Mouse (Mus musculus) lung, postnatal 14 days (tissue): ENCODE results near the gene Sfxn2.
A peak's percentile ranks its signal among the peaks of the same experiment; 100 is the strongest.
"Not testable (repeated sequence)": the region's sequence is repeated elsewhere in the genome, so short reads cannot be mapped to it uniquely, and the experiment has no call there.

Experiments
- DNase-seq: peaks from one replicate; pipeline ENCODE4 v3.0.0; 2021

The Sfxn2 gene

GRCm38 (mm10) chr19:46547565-46547964 lies 25.6 kb upstream of the Sfxn2 start:
- DNase-seq: no peak

- DNase-seq: no peak
These were observed 25.1 kb upstream of the Sfxn2 start for GRCm38 (mm10) chr19:46548110-46548509.

DNA sequence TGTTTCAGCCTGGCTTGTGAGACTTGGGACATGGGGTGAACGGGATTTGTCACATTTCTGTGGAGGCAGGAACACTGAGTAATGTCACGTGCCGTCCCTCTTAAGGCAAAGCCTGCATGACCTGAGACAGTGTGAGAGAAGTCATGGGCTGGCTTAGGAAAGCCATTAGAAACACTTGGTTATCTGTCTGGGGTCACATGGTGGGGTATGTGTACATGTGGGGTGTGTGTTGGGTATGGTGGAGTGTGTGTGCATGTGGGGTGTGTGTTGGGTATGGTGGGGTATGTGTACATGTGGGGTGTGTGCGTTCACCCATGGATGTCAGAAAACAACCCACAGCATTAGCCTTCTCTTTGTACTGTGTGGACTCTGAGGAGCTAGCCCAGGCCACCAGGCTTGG lies 22.8 kb upstream of the Sfxn2 start:
- DNase-seq: no peak

- no peak for DNase-seq
These were observed 20.7 kb upstream of the Sfxn2 start for GRCm38 (mm10) chr19:46552496-46552895.

- peak; percentile 60 for DNase-seq
These were observed 19.6 kb upstream of the Sfxn2 start for GRCm38 (mm10) chr19:46553541-46553955.

DNA sequence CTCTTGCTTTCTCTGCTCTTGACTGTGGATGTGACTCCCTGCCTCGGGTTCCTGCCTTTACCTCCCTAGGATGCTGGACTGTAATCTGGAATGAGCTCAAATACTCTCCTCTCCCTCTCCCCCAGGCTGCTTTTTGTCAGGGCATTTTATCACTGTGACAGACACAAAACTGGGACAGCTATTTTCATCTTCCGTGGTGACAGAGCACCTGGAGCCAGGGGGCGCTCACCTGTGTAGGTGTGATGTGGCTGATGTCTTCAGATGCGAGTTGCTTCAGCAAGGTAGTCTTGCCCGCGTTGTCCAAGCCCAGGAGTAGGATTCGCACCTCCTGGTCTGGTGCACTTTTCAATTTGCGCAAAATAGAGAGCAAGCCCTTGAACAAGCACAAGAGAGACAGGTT lies 15.2 kb upstream of the Sfxn2 start:
- no peak for DNase-seq

DNA sequence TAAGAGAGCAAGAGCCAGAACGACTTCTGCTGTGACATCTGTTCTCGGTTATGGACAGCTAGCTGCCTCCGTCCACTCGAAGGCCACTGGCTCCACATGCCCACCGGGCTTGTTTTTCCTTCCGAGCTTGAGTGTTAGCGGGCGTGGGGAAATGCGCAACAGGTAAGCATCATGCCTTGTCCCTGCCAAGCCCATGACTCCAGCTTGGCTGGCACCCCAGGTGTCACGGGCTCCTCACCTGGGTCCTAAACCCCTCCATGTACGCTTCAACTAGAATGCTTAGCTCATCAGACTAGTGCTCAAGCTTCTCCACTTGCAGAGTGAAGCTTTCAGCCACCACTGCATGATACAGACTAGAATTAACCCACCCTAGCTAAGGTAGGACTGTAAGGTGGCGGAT lies 14.5 kb upstream of the Sfxn2 start:
- peak; percentile 12 for DNase-seq

DNA sequence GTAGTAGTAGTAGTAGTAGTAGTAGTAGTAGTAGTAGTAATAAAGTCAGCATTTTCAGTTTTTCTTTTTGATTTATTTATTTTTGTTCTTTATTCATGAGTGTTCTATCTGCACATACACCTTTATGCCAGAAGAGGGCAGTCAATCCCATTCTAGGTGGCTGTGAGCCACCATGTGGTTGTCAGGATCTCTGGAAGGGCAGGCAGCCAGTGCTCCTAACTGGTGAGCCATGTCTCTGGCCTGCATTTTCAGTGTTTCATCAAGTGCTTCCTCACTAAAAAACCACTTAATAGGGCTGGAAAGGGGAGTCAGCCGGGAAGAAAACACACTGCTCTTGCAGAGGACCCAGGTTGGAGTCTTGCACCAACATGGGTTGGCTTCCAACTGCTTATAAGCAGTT lies 11.0 kb upstream of the Sfxn2 start:
- DNase-seq: peak; percentile 72

GRCm38 (mm10) chr19:46562581-46563515 lies 10.3 kb upstream of the Sfxn2 start:
- no peak for DNase-seq

DNA sequence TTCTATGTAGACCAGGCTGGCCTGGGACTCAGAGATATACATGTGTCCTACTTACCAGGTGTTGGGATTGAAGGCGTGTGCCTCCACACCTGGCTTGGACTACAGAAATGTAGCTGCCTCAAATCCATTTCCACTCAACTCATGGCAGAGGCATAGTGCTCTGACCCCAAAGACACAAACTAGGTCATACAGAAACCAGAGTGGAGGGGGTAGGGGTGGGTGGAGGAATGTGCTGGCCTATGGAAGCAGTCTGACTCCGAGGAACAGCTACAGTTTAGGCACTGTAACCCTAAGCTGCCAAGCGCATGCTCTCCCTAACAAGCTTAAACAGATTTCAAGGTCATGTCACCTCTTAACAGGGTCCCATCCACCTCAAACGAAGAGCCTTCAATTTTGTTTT lies 9.6 kb upstream of the Sfxn2 start:
- no peak for DNase-seq

DNA sequence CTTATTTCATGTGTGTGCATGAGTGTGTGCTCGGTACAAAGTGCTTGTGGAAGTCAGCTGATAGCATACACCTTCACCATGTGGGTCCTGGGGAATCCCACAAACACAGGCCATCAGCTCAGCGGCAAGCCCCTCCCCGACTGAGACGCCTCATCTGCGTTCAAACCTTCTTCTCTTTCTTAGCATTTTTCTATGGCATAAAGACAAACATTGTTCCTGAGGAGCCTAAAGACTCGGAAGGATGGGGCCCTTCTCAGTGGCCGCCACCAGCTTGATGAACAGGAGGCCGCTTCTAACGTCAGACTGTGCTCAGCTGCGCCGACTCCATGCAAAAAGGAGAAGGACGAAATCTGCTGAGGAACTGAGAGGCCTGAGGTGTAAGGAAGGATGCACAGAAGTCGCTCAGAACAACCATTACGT lies 9.1 kb upstream of the Sfxn2 start:
- DNase-seq: no peak

GRCm38 (mm10) chr19:46571211-46571877 lies 1.8 kb upstream of the Sfxn2 start:
- not testable (repeated sequence) for DNase-seq

DNA sequence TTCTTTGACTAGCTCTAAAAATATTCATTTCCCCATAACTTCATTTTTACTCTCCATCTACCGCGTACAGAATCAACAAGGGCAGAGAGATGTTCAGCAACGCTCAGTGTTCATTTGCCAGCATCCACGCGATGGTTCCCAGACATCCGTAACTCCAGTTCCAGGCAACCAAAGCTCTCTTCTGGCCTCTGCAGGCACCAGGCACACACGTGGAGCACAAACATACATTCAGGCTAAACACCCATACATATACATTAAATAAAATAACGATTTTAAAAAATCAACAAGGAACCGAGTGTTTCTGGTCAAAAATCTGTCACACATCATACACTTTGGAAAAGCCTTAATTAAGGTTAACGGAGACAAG lies 1.3 kb upstream of the Sfxn2 start:
- no peak for DNase-seq

- no peak for DNase-seq
These were observed 617 bp upstream of the Sfxn2 start for GRCm38 (mm10) chr19:46572548-46572947.

DNA sequence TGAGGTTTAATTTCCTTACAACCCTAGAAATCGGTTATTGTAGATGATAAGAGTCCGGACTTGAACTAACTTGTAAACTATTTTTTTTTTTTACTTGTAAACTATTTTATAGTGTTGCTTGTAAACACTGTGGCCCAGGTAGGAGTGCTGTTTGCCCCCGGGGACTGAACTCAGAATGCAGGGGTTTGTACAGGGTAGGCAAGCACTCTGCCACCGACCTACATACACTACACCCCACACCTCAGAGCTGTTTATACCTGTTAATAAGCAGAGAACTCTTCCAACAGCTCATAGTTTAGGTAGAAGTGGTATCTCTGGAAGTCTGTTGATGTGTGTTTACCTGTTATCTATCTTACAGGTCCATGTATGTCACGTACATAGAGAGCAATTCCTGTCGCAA lies 825 bp downstream of the Sfxn2 start:
- no peak for DNase-seq

GRCm38 (mm10) chr19:46575196-46575595 lies 2.0 kb downstream of the Sfxn2 start:
- no peak for DNase-seq

DNA sequence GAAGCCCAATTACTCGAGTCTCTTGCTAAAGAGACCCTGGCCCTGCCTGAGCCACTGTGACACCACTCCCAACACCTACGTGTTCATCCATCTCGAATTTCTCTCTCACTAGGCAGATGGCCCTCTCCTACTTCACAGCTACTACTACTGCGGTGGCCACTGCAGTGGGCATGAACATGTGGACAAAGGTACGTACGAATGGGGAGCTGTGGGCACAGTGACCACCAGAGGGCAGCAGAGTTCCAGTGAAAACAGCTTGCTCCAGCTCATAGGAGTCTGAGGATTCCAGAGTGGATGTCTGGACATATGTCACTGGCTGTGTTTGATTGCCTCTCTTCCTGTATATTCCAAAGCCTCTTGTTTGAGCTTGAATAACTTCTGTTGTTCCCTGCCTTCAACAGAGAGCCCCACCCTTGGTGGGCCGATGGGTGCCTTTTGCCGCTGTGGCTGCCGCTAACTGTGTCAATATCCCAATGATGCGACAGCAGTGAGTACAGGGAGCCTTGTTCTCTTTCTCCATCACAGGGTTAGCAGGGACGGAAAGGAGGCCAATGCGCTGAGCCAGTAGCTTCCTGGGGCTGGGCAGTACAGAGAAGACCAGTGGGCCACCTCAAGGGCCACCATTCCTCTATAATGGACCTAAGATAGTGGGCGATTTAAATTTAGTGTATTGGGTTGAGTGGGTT lies 14.8 kb downstream of the Sfxn2 start:
- peak; percentile 93 for DNase-seq

- no peak for DNase-seq
These were observed 18.4 kb downstream of the Sfxn2 start for GRCm38 (mm10) chr19:46591575-46591974.

DNA sequence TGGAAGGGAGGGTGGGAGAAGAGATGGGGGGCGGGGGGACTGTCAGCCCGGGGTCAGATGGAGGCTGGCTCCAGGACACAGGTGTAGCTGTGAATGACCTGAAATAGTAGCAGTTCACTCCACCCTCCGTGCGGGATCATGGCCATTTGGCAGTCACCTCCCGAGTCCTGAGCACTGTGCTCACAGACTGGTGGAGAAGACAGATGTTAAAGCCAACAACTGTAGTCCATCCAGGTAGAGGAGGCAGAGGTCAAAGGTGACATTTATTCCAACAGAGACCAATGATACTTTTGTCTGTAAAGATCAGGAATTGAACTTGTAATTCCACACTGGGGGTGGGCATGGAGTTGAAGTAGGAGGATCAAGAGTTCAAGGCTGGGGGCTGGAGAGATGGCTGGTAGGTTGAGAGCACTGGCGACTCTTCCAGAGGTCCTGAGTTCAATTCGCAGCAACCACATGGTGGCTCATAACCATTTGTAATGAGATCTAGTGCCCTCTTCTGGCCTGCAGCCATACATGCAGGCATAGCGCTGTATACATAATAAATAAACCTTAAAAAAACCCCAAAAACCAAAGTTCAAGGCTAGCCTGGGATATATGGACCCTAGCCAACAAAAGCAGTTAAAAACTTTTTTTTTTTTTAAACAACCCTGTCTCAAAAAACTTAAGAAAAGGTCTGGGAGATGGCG lies 19.7 kb downstream of the Sfxn2 start:
- no peak for DNase-seq

GRCm38 (mm10) chr19:46598187-46598586 lies 25.0 kb downstream of the Sfxn2 start:
- no peak for DNase-seq

- DNase-seq: peak; percentile 93
These were observed 25.6 kb downstream of the Sfxn2 start, which contains the start of gene Wbp1l for GRCm38 (mm10) chr19:46598720-46599252. Gene Wbp1l (plus strand): TSS chr19:46599084.

DNA sequence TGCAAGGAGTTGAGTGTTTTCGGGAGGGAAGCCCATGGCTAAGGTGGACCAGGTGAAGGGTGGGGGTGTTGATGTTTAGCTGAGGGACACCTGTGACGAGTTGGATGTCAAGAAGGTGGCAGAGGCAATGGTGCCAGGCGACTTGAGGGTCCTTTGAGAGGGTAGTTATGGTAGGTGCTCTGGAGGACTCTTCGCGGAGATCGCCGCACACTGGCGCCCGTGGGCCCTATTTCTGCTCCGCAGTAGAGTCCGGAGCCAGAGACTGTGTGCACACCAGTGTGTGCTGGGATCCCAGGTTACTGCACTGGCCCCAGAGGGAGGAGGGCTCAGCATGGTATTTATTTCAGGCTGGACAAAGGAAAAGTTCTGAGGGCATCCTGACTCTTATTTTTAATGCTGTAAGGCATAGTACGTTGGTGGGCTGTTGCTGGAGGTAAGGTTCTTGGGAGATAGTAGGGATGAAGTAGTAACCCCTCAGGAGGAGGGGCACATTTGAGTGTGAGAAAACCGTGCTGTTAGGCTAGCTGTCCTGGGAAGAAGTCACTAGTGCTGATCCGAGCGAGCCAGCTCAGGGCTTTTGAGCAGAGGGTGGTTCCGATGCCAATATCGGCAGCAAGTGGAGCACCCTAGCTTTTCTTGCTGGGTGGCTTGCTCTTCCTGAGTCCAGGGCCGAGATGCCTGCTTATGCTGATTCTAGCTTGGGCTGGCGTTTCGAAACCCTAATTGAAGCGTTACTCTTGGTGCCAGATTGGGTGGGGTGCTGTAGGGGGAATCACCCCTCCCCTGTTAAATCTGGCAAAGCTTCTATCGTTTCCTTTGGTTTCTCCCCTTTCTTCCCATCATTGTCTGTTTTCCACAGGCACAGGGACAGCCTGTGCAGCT lies 26.5 kb downstream of the Sfxn2 start:
- DNase-seq: no peak
